Mouse (Mus musculus): Measurements from ENCODE around the gene Tesc. TPM values are rescaled to one million over a fixed set of nuclear protein-coding genes. Genes with fewer than 3 reads are reported as not detected.

The Tesc gene
- 8.8 and 12.3 TPM in 2 replicates for polyA plus RNA-seq (2011; ENCODE audit: insufficient read depth, insufficient read length, low read depth, missing spikeins)

DNA sequence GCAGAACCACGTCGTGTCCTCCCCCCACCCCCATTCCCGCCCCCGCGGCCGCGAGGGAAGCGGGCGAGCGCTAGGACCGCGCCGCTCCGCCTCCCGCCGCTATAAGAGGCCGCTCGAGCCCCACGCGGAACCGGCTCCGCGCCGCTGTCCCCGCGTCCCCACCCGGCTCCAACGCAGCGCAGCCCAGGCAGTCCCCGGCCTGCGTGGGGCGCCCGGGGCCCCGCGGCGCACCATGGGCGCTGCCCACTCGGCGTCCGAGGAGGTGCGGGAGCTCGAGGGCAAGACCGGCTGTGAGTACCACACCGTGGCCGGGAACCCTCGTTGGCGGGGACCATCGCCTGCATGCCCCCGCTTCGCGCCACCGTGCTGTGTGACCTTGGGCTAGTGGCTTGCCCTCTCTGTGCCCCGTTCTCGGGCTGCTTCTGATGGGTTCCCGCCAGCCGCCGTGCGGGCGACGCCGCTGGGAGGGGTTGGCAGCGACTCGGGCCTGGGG, at the start of gene Tesc:
Tesc (plus strand) TSS at position 46 of the 493 bp plus-strand sequence.
- H3K4me1 ChIP-seq (ENCODE audit: control insufficient read depth, insufficient read depth, low read length), result peaks cover 2% of the 10 kb centered on the region
- no peaks in the 10 kb centered on the region for H3K36me3 ChIP-seq (ENCODE audit: control insufficient read depth, insufficient read depth, low read length, poor library complexity, severe bottlenecking)
- TF ChIP-seq POLR2A (IDR thresholded peaks at IDR 0.05; ENCODE audit: insufficient read depth, low read length) (no peak), CTCF (IDR thresholded peaks at IDR 0.05; ENCODE audit: low read depth, low read length) (no peak), EP300 (IDR thresholded peaks at IDR 0.05; ENCODE audit: insufficient read depth, low read depth, low read length) (no peak)
- H3K9ac ChIP-seq (ENCODE audit: low read depth, poor library complexity, severe bottlenecking), result peak within 1 kb of the TSS; percentile 66
- H3K27me3 ChIP-seq (ENCODE audit: control insufficient read depth, insufficient read depth, low read length, poor library complexity, severe bottlenecking), result peaks cover 19% of the 10 kb centered on the region
- peak within 1 kb of the TSS; percentile 54 for H3K4me3 ChIP-seq (ENCODE audit: low read depth, low read length)
- H3K9me3 ChIP-seq (replicated peaks; ENCODE audit: control insufficient read depth, insufficient read depth, low read length, poor library complexity, severe bottlenecking), result no peaks in the 10 kb centered on the region
- no peak within 1 kb of the TSS for H3K27ac ChIP-seq (ENCODE audit: insufficient read depth, low read length)

DNA sequence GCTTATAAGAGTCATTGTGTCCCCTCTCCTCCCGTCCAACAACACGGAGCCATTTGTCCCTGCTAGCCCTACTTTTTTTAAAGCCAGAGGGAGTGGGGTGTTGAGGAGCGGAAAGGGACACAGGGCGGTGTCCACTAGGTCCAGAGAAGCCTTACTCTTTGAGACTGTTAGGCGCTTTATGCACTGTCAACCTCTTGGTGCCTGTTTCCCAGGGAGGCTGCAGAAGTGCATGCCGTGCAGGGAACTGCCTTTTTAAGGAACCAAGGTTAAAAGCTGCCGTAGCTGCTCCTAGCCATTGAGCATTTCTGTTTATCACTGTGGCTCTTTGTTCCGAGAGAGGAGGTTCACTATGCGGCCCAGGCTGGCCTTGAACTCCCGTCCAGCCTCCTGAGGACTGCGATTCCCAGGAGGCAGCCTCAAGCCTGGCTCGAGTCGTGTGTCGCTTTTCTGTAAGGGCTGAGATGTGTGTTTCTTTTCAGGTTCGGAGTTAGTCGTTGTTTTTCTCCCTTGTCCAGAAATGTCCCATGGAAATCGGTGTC, 49.3 kb upstream of the Tesc start:
- no peaks in the 10 kb centered on the region for H3K27me3 ChIP-seq (ENCODE audit: control insufficient read depth, insufficient read depth, low read length, poor library complexity, severe bottlenecking)
- no peaks in the 10 kb centered on the region for H3K9me3 ChIP-seq (replicated peaks; ENCODE audit: control insufficient read depth, insufficient read depth, low read length, poor library complexity, severe bottlenecking)
- no peak for TF ChIP-seq EP300 (IDR thresholded peaks at IDR 0.05; ENCODE audit: insufficient read depth, low read depth, low read length)
- H3K27ac ChIP-seq (ENCODE audit: insufficient read depth, low read length), result no peak overlapping the region
- no peaks in the 10 kb centered on the region for H3K4me1 ChIP-seq (ENCODE audit: control insufficient read depth, insufficient read depth, low read length)
- H3K4me3 ChIP-seq (ENCODE audit: low read depth, low read length), result peak overlapping the region; percentile 73
- H3K36me3 ChIP-seq (ENCODE audit: control insufficient read depth, insufficient read depth, low read length, poor library complexity, severe bottlenecking), result peaks cover 11% of the 10 kb centered on the region; the same call in 1 of the 2 replicates
- no peak overlapping the region for H3K9ac ChIP-seq (ENCODE audit: low read depth, poor library complexity, severe bottlenecking)

DNA sequence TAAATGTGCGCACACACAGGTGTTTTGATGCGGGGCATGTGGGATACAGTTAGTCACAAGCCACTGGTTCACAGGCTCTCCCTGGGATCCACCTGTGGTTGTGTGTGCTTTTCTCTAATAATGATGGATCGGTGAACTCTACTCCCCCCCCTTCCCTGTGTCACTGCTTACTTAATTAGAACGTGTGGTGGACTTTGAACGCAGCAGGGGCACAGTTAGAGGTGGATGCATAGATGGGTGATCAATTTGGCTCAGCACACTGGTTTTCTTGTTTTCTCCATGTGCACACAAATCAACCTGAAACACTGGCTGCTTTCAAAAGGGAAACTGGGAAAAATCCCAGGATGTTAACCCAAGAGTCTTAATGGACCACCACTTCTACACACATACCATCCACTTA, 48.5 kb upstream of the Tesc start:
- no peaks in the 10 kb centered on the region for H3K27me3 ChIP-seq (ENCODE audit: control insufficient read depth, insufficient read depth, low read length, poor library complexity, severe bottlenecking)
- no peak overlapping the region for H3K27ac ChIP-seq (ENCODE audit: insufficient read depth, low read length)
- no peaks in the 10 kb centered on the region for H3K4me1 ChIP-seq (ENCODE audit: control insufficient read depth, insufficient read depth, low read length)
- no peaks in the 10 kb centered on the region for H3K9me3 ChIP-seq (replicated peaks; ENCODE audit: control insufficient read depth, insufficient read depth, low read length, poor library complexity, severe bottlenecking)
- H3K4me3 ChIP-seq (ENCODE audit: low read depth, low read length), result no peak overlapping the region
- no peak overlapping the region for H3K9ac ChIP-seq (ENCODE audit: low read depth, poor library complexity, severe bottlenecking)
- TF ChIP-seq EP300 (IDR thresholded peaks at IDR 0.05; ENCODE audit: insufficient read depth, low read depth, low read length) (no peak), CTCF (IDR thresholded peaks at IDR 0.05; ENCODE audit: low read depth, low read length) (no peak), POLR2A (IDR thresholded peaks at IDR 0.05; ENCODE audit: insufficient read depth, low read length) (no peak)
- H3K36me3 ChIP-seq (ENCODE audit: control insufficient read depth, insufficient read depth, low read length, poor library complexity, severe bottlenecking), result peaks cover 11% of the 10 kb centered on the region; the same call in 1 of the 2 replicates

DNA sequence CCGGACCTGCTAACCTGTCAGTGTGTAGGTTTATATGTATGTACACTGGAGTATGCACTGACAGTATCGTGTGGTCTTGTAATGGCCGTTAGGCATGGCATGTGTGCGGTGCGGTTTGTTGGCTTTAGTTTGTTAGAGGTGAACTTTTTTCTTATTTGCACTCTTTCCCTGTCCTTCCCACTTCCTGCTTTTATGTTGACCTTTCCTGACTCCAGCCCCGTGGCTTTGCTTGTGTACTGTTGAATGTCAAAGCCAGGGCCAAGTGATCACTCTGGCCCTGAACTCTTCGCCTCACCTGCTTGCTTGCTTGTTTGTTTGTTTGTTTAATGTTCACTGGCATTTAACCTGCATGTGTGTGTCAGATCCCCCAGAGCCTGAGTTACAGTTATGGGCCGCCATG, 46.6 kb upstream of the Tesc start:
- Histone ChIP-seq H3K9me3 (replicated peaks; ENCODE audit: control insufficient read depth, insufficient read depth, low read length, poor library complexity, severe bottlenecking) (no peaks in the 10 kb centered on the region), H3K4me1 (ENCODE audit: control insufficient read depth, insufficient read depth, low read length) (no peaks in the 10 kb centered on the region), H3K4me3 (ENCODE audit: low read depth, low read length) (no peak overlapping the region), H3K36me3 (ENCODE audit: control insufficient read depth, insufficient read depth, low read length, poor library complexity, severe bottlenecking) (peaks cover 11% of the 10 kb centered on the region; the same call in 1 of the 2 replicates), H3K9ac (ENCODE audit: low read depth, poor library complexity, severe bottlenecking) (no peak overlapping the region), H3K27ac (ENCODE audit: insufficient read depth, low read length) (no peak overlapping the region), H3K27me3 (ENCODE audit: control insufficient read depth, insufficient read depth, low read length, poor library complexity, severe bottlenecking) (no peaks in the 10 kb centered on the region)
- TF ChIP-seq CTCF (IDR thresholded peaks at IDR 0.05; ENCODE audit: low read depth, low read length) (no peak), POLR2A (IDR thresholded peaks at IDR 0.05; ENCODE audit: insufficient read depth, low read length) (no peak), EP300 (IDR thresholded peaks at IDR 0.05; ENCODE audit: insufficient read depth, low read depth, low read length) (no peak)

DNA sequence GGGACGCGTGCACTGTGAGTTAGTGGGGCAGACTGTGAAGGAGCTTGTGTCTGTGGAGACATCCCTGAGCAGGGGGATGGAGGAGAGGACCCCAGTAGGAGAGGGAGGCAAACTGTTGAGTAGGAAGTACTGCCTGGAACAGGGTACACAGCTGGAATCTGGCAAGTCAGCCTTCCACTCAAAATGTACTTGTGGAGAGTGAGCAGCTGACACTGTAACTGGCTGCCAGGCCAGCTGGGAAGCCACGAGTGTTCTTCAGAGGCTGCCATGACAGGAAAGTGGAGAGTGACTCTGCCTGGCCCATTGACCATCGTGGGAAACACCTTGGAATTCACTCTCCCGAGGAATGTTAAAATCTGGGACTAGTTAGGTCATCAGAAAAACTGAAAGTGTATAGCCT, 45.6 kb upstream of the Tesc start:
- H3K36me3 ChIP-seq (ENCODE audit: control insufficient read depth, insufficient read depth, low read length, poor library complexity, severe bottlenecking), result peaks cover 20% of the 10 kb centered on the region; the same call in 1 of the 2 replicates
- no peaks in the 10 kb centered on the region for H3K4me1 ChIP-seq (ENCODE audit: control insufficient read depth, insufficient read depth, low read length)
- H3K27me3 ChIP-seq (ENCODE audit: control insufficient read depth, insufficient read depth, low read length, poor library complexity, severe bottlenecking), result no peaks in the 10 kb centered on the region

DNA sequence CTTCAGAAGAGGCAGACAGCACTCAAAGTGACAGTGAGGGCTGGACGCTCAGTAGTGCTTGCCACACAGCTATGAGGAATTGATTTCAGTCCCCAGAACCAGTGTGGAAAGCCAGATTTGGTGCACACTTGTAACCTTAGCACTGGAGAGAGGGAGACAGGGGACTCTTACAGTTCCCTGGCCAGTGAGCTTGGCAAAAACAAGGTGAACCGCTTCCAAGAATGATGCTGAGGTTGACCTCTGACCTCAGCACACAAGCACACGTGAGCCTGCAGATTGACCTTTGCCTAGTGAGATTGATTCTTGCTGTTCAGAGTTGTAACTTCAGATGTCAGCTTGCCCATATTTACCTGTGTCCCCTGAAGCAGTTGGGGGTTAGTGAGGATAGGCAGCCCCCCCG, 41.2 kb upstream of the Tesc start:
- H3K4me3 ChIP-seq (ENCODE audit: low read depth, low read length), result no peak overlapping the region

More for the DNA sequence above, 45.6 kb upstream of the Tesc start:
- no peaks in the 10 kb centered on the region for H3K9me3 ChIP-seq (replicated peaks; ENCODE audit: control insufficient read depth, insufficient read depth, low read length, poor library complexity, severe bottlenecking)
- TF ChIP-seq POLR2A (IDR thresholded peaks at IDR 0.05; ENCODE audit: insufficient read depth, low read length) (no peak), CTCF (IDR thresholded peaks at IDR 0.05; ENCODE audit: low read depth, low read length) (no peak), EP300 (IDR thresholded peaks at IDR 0.05; ENCODE audit: insufficient read depth, low read depth, low read length) (no peak)
- no peak overlapping the region for H3K9ac ChIP-seq (ENCODE audit: low read depth, poor library complexity, severe bottlenecking)
- no peak overlapping the region for H3K4me3 ChIP-seq (ENCODE audit: low read depth, low read length)
- no peak overlapping the region for H3K27ac ChIP-seq (ENCODE audit: insufficient read depth, low read length)

More for the DNA sequence above, 41.2 kb upstream of the Tesc start:
- no peaks in the 10 kb centered on the region for H3K9me3 ChIP-seq (replicated peaks; ENCODE audit: control insufficient read depth, insufficient read depth, low read length, poor library complexity, severe bottlenecking)
- H3K9ac ChIP-seq (ENCODE audit: low read depth, poor library complexity, severe bottlenecking), result no peak overlapping the region
- no peaks in the 10 kb centered on the region for H3K4me1 ChIP-seq (ENCODE audit: control insufficient read depth, insufficient read depth, low read length)
- H3K27ac ChIP-seq (ENCODE audit: insufficient read depth, low read length), result no peak overlapping the region
- H3K27me3 ChIP-seq (ENCODE audit: control insufficient read depth, insufficient read depth, low read length, poor library complexity, severe bottlenecking), result no peaks in the 10 kb centered on the region
- no peak for TF ChIP-seq CTCF (IDR thresholded peaks at IDR 0.05; ENCODE audit: low read depth, low read length)
- no peak for TF ChIP-seq EP300 (IDR thresholded peaks at IDR 0.05; ENCODE audit: insufficient read depth, low read depth, low read length)
- TF ChIP-seq POLR2A (IDR thresholded peaks at IDR 0.05; ENCODE audit: insufficient read depth, low read length), result no peak
- H3K36me3 ChIP-seq (ENCODE audit: control insufficient read depth, insufficient read depth, low read length, poor library complexity, severe bottlenecking), result peaks cover 23% of the 10 kb centered on the region

Measured in ES-Bruce4 (cell line).